Mouse (Mus musculus) hindbrain, postnatal 0 days (tissue): Measurements from ENCODE around the gene Acacb. TPM values are rescaled to one million over a fixed set of nuclear protein-coding genes. Genes with fewer than 3 reads are reported as not detected.

Experiments
- ATAC-seq: fragments of 200-750 bp; cut with Nextera tagmentation; 2 replicates; pipeline ENCODE4 v1.8.0; 2017; ENCODE audit warnings: mild to moderate bottlenecking, moderate TSS enrichment, moderate library complexity
- DNase-seq: peaks from one replicate; pipeline ENCODE4 v3.0.0-alpha.2; 2015; ENCODE audit warnings: low spot score
- H3K27ac ChIP-seq: fragments of 300-500 bp; sonication (generic); 2 replicates; pipeline ENCODE4 v1.5.1; 2014; ENCODE audit warnings: mild to moderate bottlenecking
- H3K27me3 ChIP-seq: fragments of 300-500 bp; sonication (generic); 2 replicates; pipeline ENCODE4 v1.6.1; 2014; ENCODE audit warnings: low read length, mixed read lengths; ENCODE audit not compliant: insufficient read depth
- H3K36me3 ChIP-seq: fragments of 300-500 bp; sonication (generic); 2 replicates; pipeline ENCODE4 v1.6.1; 2014; ENCODE audit warnings: low read length, mixed read lengths; ENCODE audit not compliant: insufficient read depth
- H3K4me1 ChIP-seq: fragments of 300-500 bp; sonication (generic); 2 replicates; pipeline ENCODE4 v1.6.1; 2014; ENCODE audit warnings: antibody characterized with exemption, low read length, mixed read lengths; ENCODE audit not compliant: insufficient read depth
- H3K4me2 ChIP-seq: fragments of 300-500 bp; sonication (generic); 2 replicates; pipeline ENCODE4 v1.6.1; 2014; ENCODE audit warnings: low read depth, mild to moderate bottlenecking, low read length, moderate library complexity, mixed read lengths
- H3K4me3 ChIP-seq: fragments of 300-500 bp; sonication (generic); 2 replicates; pipeline ENCODE4 v1.5.1; 2014; ENCODE audit warnings: low read length
- H3K9ac ChIP-seq: fragments of 300-500 bp; sonication (generic); replicated peaks from 2 replicates; pipeline ENCODE4 v1.6.1; 2014; ENCODE audit warnings: mild to moderate bottlenecking, low read length, moderate library complexity, mixed read lengths
- H3K9me3 ChIP-seq: fragments of 300-500 bp; sonication (generic); 2 replicates; pipeline ENCODE4 v1.6.1; 2016; ENCODE audit warnings: low read length, mixed read lengths
- CTCF ChIP-seq: IDR thresholded peaks from 2 replicates; pipeline ENCODE4 v1.5.1; 2016; ENCODE audit warnings: antibody characterized with exemption, control low read depth, low read depth
- WGBS: fragments of 180-500 bp; shearing (Covaris S2); extraction: QIAGEN DNeasy Blood & Tissue Kit; methylation state at CpG from one replicate; pipeline ENCODE4 v1.1.7; 2014; 5-methylcytosine and 5-hydroxymethylcytosine counted together
- polyA plus RNA-seq: library from polyadenylated mRNA; unstranded; fragments of >200 nt; fragmentation: Nextera tagmentation; extraction: Ambion mirVana; gene quantifications from 2 replicates; pipeline ENCODE4 v1.2.1, GENCODE M21; 2015
- total RNA-seq: library from RNA; depleted of rRNA; stranded (reverse); fragments of >200 nt; gene quantifications from 2 replicates; pipeline ENCODE4 v1.2.3, GENCODE M21; 2014

Gene Acacb
- total and polyA plus RNA-seq, 2 experiments from 2014 or later = 6.1 to 7.0 TPM

- H3K4me1 ChIP-seq = no peaks in the 10 kb centered on the region
- no peak overlapping the region for H3K4me2 ChIP-seq
- H3K27ac ChIP-seq = no peak overlapping the region
- peaks cover 59% of the 10 kb centered on the region for H3K27me3 ChIP-seq
- H3K36me3 ChIP-seq = no peaks in the 10 kb centered on the region
- H3K9ac ChIP-seq = no peak overlapping the region
- TF ChIP-seq CTCF = no peak
- no peaks in the 10 kb centered on the region for H3K9me3 ChIP-seq
- ATAC-seq (no peak), DNase-seq (no peak)
- no peak overlapping the region for H3K4me3 ChIP-seq
- 18% methylated on average over 8 of the region's 8 CpGs for WGBS
Measured at GRCm38 (mm10) chr5:114275339-114275738, 129.0 kb downstream of the Acacb start.

GRCm38 (mm10) chr5:114275991-114276390 is 129.7 kb downstream of the Acacb start:
- H3K4me3 ChIP-seq = no peak overlapping the region
- H3K27me3 ChIP-seq = peaks cover 59% of the 10 kb centered on the region
- no peaks in the 10 kb centered on the region for H3K9me3 ChIP-seq
- WGBS = 22% methylated on average over 16 of the region's 16 CpGs
- no peaks in the 10 kb centered on the region for H3K4me1 ChIP-seq
- no peak for DNase-seq
- no peak overlapping the region for H3K27ac ChIP-seq
- no peaks in the 10 kb centered on the region for H3K36me3 ChIP-seq
- H3K9ac ChIP-seq = no peak overlapping the region
- H3K4me2 ChIP-seq = no peak overlapping the region
- ATAC-seq = no peak
- TF ChIP-seq CTCF = no peak

GRCm38 (mm10) chr5:114279382-114280143 is 133.2 kb downstream of the Acacb start:
- Histone ChIP-seq H3K27ac (no peak overlapping the region), H3K4me1 (no peaks in the 10 kb centered on the region), H3K4me3 (0 out of 2 replicates have a peak overlapping the region, but pooled peaks have one; percentile 11), H3K27me3 (peaks cover 27% of the 10 kb centered on the region), H3K9ac (no peak overlapping the region), H3K9me3 (no peaks in the 10 kb centered on the region), H3K36me3 (no peaks in the 10 kb centered on the region), H3K4me2 (peak overlapping the region; percentile 34)
- DNase-seq (peak; percentile 58), ATAC-seq (peak; percentile 53; the same call in 1 of the 2 replicates)
- WGBS = 18% methylated on average over 12 of the region's 12 CpGs
- no peak for TF ChIP-seq CTCF

DNA sequence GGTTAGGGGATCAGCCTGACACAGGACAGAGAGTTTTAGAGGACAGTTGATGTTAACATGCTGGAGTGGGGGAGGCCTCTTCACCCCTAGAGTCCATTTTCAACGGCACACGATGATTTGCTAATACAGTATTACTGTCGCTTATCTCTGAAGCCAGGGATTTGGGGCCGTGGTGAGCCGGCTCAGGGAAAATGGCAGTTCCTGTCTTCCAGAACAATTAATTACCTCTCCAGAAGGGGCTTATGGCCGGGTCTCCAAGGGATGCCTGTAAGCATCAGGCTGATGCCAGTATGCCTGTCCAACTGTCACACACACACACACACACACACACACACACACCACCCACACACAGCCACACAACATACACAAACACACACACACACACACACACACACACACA is 136.0 kb downstream of the Acacb start:
- Histone ChIP-seq H3K27ac (no peak overlapping the region), H3K9me3 (no peaks in the 10 kb centered on the region), H3K36me3 (no peaks in the 10 kb centered on the region), H3K9ac (no peak overlapping the region), H3K4me1 (no peaks in the 10 kb centered on the region), H3K4me3 (no peak overlapping the region), H3K4me2 (no peak overlapping the region), H3K27me3 (no peaks in the 10 kb centered on the region)
- no peak for ATAC-seq
- TF ChIP-seq CTCF = no peak
- 24% methylated on average over 6 of the region's 6 CpGs for WGBS
- DNase-seq = peak; percentile 26

GRCm38 (mm10) chr5:114284604-114285397 is 138.5 kb downstream of the Acacb start:
- peak; percentile 10 for DNase-seq
- H3K4me2 ChIP-seq = no peak overlapping the region
- no peaks in the 10 kb centered on the region for H3K9me3 ChIP-seq
- no peak for TF ChIP-seq CTCF
- WGBS = 60% methylated on average over 13 of the region's 13 CpGs
- no peak for ATAC-seq
- no peaks in the 10 kb centered on the region for H3K27me3 ChIP-seq
- H3K27ac ChIP-seq = no peak overlapping the region
- no peak overlapping the region for H3K9ac ChIP-seq
- 0 out of 2 replicates have a peak, but pooled peaks cover 4% of the 10 kb centered on the region for H3K4me1 ChIP-seq
- H3K36me3 ChIP-seq = no peaks in the 10 kb centered on the region
- no peak overlapping the region for H3K4me3 ChIP-seq

GRCm38 (mm10) chr5:114285398-114285700 is 139.0 kb downstream of the Acacb start:
- TF ChIP-seq CTCF = no peak
- 0 out of 2 replicates have a peak, but pooled peaks cover 4% of the 10 kb centered on the region for H3K4me1 ChIP-seq
- ATAC-seq (no peak), DNase-seq (no peak)
- H3K4me2 ChIP-seq = no peak overlapping the region
- H3K36me3 ChIP-seq = no peaks in the 10 kb centered on the region
- no peaks in the 10 kb centered on the region for H3K27me3 ChIP-seq
- H3K27ac ChIP-seq = no peak overlapping the region
- 83% methylated on average over 3 of the region's 3 CpGs for WGBS
- no peaks in the 10 kb centered on the region for H3K9me3 ChIP-seq
- H3K9ac ChIP-seq = no peak overlapping the region
- no peak overlapping the region for H3K4me3 ChIP-seq

- no peak overlapping the region for H3K4me3 ChIP-seq
- H3K9me3 ChIP-seq = no peaks in the 10 kb centered on the region
- no peak for ATAC-seq
- DNase-seq = no peak
- H3K4me2 ChIP-seq = no peak overlapping the region
- 0 out of 2 replicates have a peak, but pooled peaks cover 4% of the 10 kb centered on the region for H3K4me1 ChIP-seq
- no peak overlapping the region for H3K9ac ChIP-seq
- H3K27ac ChIP-seq = no peak overlapping the region
- peak; percentile 49 for TF ChIP-seq CTCF
- no peaks in the 10 kb centered on the region for H3K36me3 ChIP-seq
- WGBS = 77% methylated on average over 4 of the region's 4 CpGs
- H3K27me3 ChIP-seq = no peaks in the 10 kb centered on the region
Measured at GRCm38 (mm10) chr5:114286102-114286501, 139.8 kb downstream of the Acacb start.
